Mouse (Mus musculus) erythroblast, embryonic 14.5 days (primary cell): Measurements from ENCODE around the gene Tectb. TPM values are rescaled to one million over a fixed set of nuclear protein-coding genes. Genes with fewer than 3 reads are reported as not detected.

Source experiments
- H3K27me3 ChIP-seq: 2 replicates; pipeline ENCODE4 v1.6.1; 2012; ENCODE audit warnings: inconsistent platforms; ENCODE audit not compliant: control insufficient read depth
- H3K36me3 ChIP-seq: 2 replicates; pipeline ENCODE4 v1.6.1; 2012; ENCODE audit warnings: mild to moderate bottlenecking, inconsistent platforms; ENCODE audit not compliant: control insufficient read depth
- H3K4me1 ChIP-seq: 2 replicates; pipeline ENCODE4 v1.6.1; 2012; ENCODE audit warnings: inconsistent platforms; ENCODE audit not compliant: control insufficient read depth
- H3K4me3 ChIP-seq: replicated peaks from 2 replicates; pipeline ENCODE3; 2012; ENCODE audit warnings: moderate library complexity, mild to moderate bottlenecking, inconsistent platforms
- H3K9me3 ChIP-seq: 2 replicates; pipeline ENCODE4 v1.6.1; 2012; ENCODE audit warnings: low read length, inconsistent platforms, mixed read lengths; ENCODE audit not compliant: control insufficient read depth
- GATA1 ChIP-seq: IDR thresholded peaks from 2 replicates; pipeline ENCODE4 v1.6.1; 2012; ENCODE audit warnings: low read length, inconsistent platforms, mixed read lengths
- TAL1 ChIP-seq: IDR thresholded peaks from 3 replicates; pipeline ENCODE4 v1.6.1; 2012; ENCODE audit warnings: low read length, inconsistent platforms, mixed read lengths
- polyA plus RNA-seq: library from polyadenylated mRNA; stranded (reverse); fragments of >175 nt; gene quantifications from 2 replicates; pipeline ENCODE4 v1.2.3, GENCODE M21; 2012

Gene Tectb
- not detected in 2 replicates for polyA plus RNA-seq

- Histone ChIP-seq H3K27me3 (no peaks in the 10 kb centered on the region), H3K4me1 (no peaks in the 10 kb centered on the region), H3K4me3 (no peak within 1 kb of the TSS), H3K9me3 (no peaks in the 10 kb centered on the region), H3K36me3 (no peaks in the 10 kb centered on the region)
- TF ChIP-seq GATA1 (no peak), TAL1 (no peak)
These were observed at the start of gene Tectb for GRCm38 (mm10) chr19:55180433-55180832. TSS of gene Tectb (plus strand) at chr19:55180733.

GRCm38 (mm10) chr19:55131747-55132146 lies 48.8 kb upstream of the Tectb start:
- Histone ChIP-seq H3K4me1 (no peaks in the 10 kb centered on the region), H3K4me3 (no peak overlapping the region), H3K36me3 (no peaks in the 10 kb centered on the region), H3K27me3 (no peaks in the 10 kb centered on the region), H3K9me3 (no peaks in the 10 kb centered on the region)
- TF ChIP-seq TAL1 (no peak), GATA1 (no peak)

DNA sequence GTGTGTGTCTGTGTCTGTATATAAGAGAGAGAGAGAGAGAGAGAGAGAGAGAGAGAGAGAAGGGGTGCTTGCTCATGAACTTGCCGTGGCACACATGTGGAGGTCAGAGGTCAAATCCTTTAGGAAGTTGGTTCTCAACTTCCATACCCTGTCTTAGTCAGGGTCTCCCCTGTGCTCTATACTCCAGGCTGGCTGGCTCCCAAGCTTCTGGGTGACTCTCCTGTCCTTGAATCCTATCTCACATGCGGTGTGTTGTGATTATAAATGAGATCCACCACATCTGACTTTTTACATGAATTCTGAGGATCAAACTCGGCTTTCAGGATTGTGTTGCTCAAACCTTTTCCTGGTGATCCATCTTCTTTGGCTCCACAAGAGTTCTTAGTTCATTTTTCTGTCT lies 48.1 kb upstream of the Tectb start:
- no peaks in the 10 kb centered on the region for H3K36me3 ChIP-seq

DNA sequence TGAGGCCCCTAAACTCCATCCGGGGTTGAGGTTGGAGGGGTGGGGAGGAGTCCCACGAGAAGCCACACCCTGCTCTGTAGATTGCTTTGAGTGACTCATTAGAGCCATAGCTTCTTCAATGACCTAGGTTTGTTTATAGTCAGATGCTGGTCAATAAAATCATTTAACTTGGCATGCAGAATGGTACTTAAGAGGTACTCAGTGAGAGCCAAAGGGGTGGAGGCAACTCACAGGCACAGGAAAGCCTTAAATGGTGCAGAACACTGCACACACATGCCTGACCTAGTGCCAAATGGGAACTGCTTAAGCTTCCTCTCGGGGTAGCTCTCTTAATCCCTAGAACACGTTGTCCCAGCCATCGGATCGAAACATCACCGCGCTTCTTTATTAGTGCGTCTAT lies 46.0 kb upstream of the Tectb start:
- TF ChIP-seq TAL1 (no peak), GATA1 (no peak)
- Histone ChIP-seq H3K4me1 (no peaks in the 10 kb centered on the region), H3K27me3 (no peaks in the 10 kb centered on the region), H3K4me3 (no peak overlapping the region), H3K9me3 (no peaks in the 10 kb centered on the region), H3K36me3 (no peaks in the 10 kb centered on the region)

More for the DNA sequence above, 48.1 kb upstream of the Tectb start:
- Histone ChIP-seq H3K4me3 (no peak overlapping the region), H3K9me3 (no peaks in the 10 kb centered on the region), H3K4me1 (no peaks in the 10 kb centered on the region), H3K27me3 (no peaks in the 10 kb centered on the region)
- TF ChIP-seq GATA1 (no peak), TAL1 (no peak)

GRCm38 (mm10) chr19:55135918-55136317 lies 44.6 kb upstream of the Tectb start:
- TF ChIP-seq GATA1 (no peak), TAL1 (no peak)

GRCm38 (mm10) chr19:55136693-55137427 lies 43.7 kb upstream of the Tectb start:
- no peaks in the 10 kb centered on the region for H3K4me1 ChIP-seq
- H3K4me3 ChIP-seq, result no peak overlapping the region
- no peak for TF ChIP-seq TAL1
- no peak for TF ChIP-seq GATA1
- no peaks in the 10 kb centered on the region for H3K36me3 ChIP-seq
- H3K27me3 ChIP-seq, result no peaks in the 10 kb centered on the region
- H3K9me3 ChIP-seq, result no peaks in the 10 kb centered on the region

More at GRCm38 (mm10) chr19:55135918-55136317, 44.6 kb upstream of the Tectb start:
- H3K4me1 ChIP-seq, result no peaks in the 10 kb centered on the region
- no peaks in the 10 kb centered on the region for H3K27me3 ChIP-seq
- no peaks in the 10 kb centered on the region for H3K36me3 ChIP-seq
- no peak overlapping the region for H3K4me3 ChIP-seq
- H3K9me3 ChIP-seq, result no peaks in the 10 kb centered on the region

DNA sequence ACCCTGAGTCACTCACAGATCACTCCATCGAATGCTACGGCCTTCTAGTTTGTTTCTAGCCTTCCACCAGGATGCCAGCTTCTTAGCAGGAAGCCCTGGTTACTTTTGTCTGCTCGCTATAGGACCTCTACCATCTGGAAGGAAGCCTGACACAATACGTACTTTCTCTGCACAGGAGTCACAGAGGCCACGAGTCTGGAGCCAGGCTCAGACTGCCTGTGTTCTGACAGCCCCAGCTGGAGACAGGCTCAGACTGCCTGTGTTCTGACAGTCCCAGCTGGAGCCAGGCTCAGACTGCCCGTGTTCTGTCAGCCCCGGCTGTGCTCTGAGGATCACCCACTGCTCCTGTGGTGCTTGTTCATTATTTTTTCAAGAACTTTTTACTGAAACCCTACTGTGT lies 42.6 kb upstream of the Tectb start:
- TF ChIP-seq GATA1 (no peak), TAL1 (no peak)
- Histone ChIP-seq H3K36me3 (no peaks in the 10 kb centered on the region), H3K9me3 (no peaks in the 10 kb centered on the region), H3K4me3 (no peak overlapping the region), H3K4me1 (no peaks in the 10 kb centered on the region), H3K27me3 (no peaks in the 10 kb centered on the region)

- TF ChIP-seq GATA1 (no peak), TAL1 (no peak)
- no peak overlapping the region for H3K4me3 ChIP-seq
These were observed 42.0 kb upstream of the Tectb start for GRCm38 (mm10) chr19:55138506-55138905.

GRCm38 (mm10) chr19:55139301-55139700 lies 41.2 kb upstream of the Tectb start:
- H3K4me3 ChIP-seq, result no peak overlapping the region
- H3K27me3 ChIP-seq, result no peaks in the 10 kb centered on the region
- H3K36me3 ChIP-seq, result no peaks in the 10 kb centered on the region
- TF ChIP-seq GATA1, result no peak
- TF ChIP-seq TAL1, result no peak
- H3K9me3 ChIP-seq, result no peaks in the 10 kb centered on the region
- H3K4me1 ChIP-seq, result no peaks in the 10 kb centered on the region

More at GRCm38 (mm10) chr19:55138506-55138905, 42.0 kb upstream of the Tectb start:
- Histone ChIP-seq H3K27me3 (no peaks in the 10 kb centered on the region), H3K9me3 (no peaks in the 10 kb centered on the region), H3K36me3 (no peaks in the 10 kb centered on the region), H3K4me1 (no peaks in the 10 kb centered on the region)
